Mouse (Mus musculus): ENCODE results near the gene Dkkl1. TPM values are rescaled to one million over a fixed set of nuclear protein-coding genes. Genes with fewer than 3 reads are reported as not detected.
A peak's percentile ranks its signal among the peaks of the same experiment; 100 is the strongest.

Gene Dkkl1
- polyA plus RNA-seq, 1 experiment from 2014 or later, result 0.78 TPM

DNA sequence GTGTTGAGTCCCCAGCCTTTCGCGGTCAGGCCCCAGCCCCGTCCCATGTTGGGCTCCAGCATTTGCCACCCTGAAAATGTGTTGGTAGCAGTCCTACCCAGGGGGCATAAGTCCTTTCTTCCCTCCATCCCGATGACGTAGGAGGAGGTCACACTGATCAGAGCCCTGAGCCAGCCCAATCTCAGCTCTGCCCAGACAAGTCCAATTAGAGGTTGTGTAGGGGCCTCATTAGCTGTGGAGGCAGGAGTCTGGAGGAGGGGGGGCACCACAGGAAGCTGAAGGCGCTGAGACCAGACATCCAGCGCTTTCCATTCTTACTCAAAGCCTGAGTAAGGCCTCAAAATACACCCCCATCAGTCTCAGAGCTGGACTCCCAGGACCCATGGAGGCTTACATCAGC is 26.0 kb downstream of the Dkkl1 start:
- no peak overlapping the region for H3K4me3 ChIP-seq (replicated peaks)
- no peaks in the 10 kb centered on the region for H3K9me3 ChIP-seq
- peaks cover 16% of the 10 kb centered on the region for H3K4me1 ChIP-seq
- no peak overlapping the region for H3K9ac ChIP-seq
- H3K36me3 ChIP-seq (replicated peaks), result no peaks in the 10 kb centered on the region
- no peak for ATAC-seq (ENCODE audit: low FRiP score)
- no peak overlapping the region for H3K27ac ChIP-seq
- H3K27me3 ChIP-seq, result peaks cover 95% of the 10 kb centered on the region
- H3K4me2 ChIP-seq, result no peak overlapping the region
- WGBS, result 51% methylated on average over 7 of the region's 7 CpGs

DNA sequence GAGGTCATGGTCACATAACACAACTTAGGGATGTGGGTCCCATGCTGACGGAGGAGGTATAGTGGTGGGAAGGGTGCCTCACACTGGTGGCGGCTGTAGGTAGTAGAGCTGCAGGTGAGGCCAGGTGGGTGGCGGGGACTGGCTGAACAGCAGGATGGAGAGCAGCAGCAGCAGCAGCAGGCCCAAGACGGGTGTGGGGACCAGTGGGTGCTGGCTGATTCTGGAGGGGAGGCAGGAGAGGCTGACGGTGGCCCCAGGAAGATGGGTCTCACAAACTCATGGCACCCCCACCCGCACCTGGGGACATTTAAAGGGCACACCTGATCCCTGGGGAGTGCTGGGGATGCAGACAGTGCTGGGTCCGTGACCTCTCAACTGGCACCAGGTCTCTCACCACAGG is 28.3 kb downstream of the Dkkl1 start:
- no peak overlapping the region for H3K4me2 ChIP-seq
- ATAC-seq (ENCODE audit: low FRiP score), result no peak
- WGBS, result 62% methylated on average over 7 of the region's 7 CpGs

DNA sequence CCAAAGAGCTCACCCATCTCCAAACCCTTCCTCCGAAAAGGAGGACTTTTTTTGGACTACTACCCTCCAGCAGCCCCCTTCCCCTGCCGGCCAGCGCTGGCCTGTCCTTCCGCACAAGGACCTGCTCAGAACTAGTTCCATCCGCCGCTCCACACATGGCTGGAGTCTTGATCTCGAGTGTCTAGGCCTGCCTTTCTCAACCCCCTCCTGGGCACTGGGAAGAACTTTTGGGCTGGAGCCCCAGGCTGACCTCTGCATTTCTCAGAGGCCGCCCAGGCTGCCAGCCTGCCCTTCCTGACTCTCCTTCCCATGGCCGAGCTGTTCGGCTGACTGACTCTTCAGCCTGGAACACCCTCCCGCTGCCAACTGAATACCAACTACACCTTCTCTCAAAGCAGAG is 29.3 kb downstream of the Dkkl1 start:
- 0 out of 2 replicates have a peak, but pooled peaks have one; percentile 6 for ATAC-seq (ENCODE audit: low FRiP score)
- Histone ChIP-seq H3K9me3 (no peaks in the 10 kb centered on the region), H3K4me1 (peaks cover 16% of the 10 kb centered on the region), H3K27ac (no peak overlapping the region), H3K27me3 (peaks cover 97% of the 10 kb centered on the region), H3K9ac (no peak overlapping the region), H3K36me3 (replicated peaks) (no peaks in the 10 kb centered on the region), H3K4me3 (replicated peaks) (peak overlapping the region; percentile 28), H3K4me2 (peak overlapping the region; percentile 41)
- WGBS, result 16% methylated on average over 11 of the region's 11 CpGs

More for the DNA sequence above, 28.3 kb downstream of the Dkkl1 start:
- Histone ChIP-seq H3K36me3 (replicated peaks) (no peaks in the 10 kb centered on the region), H3K27me3 (peaks cover 97% of the 10 kb centered on the region), H3K4me3 (replicated peaks) (no peak overlapping the region), H3K9me3 (no peaks in the 10 kb centered on the region), H3K9ac (no peak overlapping the region), H3K4me1 (peaks cover 16% of the 10 kb centered on the region), H3K27ac (no peak overlapping the region)

DNA sequence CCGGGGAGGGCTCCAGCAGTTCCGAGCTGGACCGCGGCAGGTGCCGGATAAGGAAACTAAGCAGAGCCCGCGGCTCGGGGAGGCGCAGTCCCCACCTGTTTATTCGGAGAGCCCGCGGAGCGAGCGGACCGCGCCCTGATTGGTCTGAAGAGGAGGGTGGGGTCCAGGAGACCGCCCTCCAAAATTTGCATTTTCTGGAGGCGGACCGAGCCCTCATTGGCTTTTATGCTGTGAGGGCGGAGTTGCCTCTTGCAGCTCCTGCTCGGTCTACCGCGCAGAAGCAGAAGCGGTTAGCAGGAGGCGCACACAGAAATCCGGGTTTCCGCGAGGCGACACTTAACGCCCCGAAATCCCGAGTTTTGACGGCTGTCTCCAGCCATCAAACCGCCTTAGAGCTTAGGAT is 29.7 kb downstream of the Dkkl1 start:
- peaks cover 16% of the 10 kb centered on the region for H3K4me1 ChIP-seq
- H3K9ac ChIP-seq, result no peak overlapping the region
- no peak overlapping the region for H3K27ac ChIP-seq
- no peaks in the 10 kb centered on the region for H3K36me3 ChIP-seq (replicated peaks)
- H3K4me3 ChIP-seq (replicated peaks), result peak overlapping the region; percentile 28
- peaks cover 97% of the 10 kb centered on the region for H3K27me3 ChIP-seq
- WGBS, result under 1% methylated on average over 34 of the region's 34 CpGs
- peak; percentile 85 for ATAC-seq (ENCODE audit: low FRiP score)
- H3K4me2 ChIP-seq, result peak overlapping the region; percentile 41
- H3K9me3 ChIP-seq, result no peaks in the 10 kb centered on the region

DNA sequence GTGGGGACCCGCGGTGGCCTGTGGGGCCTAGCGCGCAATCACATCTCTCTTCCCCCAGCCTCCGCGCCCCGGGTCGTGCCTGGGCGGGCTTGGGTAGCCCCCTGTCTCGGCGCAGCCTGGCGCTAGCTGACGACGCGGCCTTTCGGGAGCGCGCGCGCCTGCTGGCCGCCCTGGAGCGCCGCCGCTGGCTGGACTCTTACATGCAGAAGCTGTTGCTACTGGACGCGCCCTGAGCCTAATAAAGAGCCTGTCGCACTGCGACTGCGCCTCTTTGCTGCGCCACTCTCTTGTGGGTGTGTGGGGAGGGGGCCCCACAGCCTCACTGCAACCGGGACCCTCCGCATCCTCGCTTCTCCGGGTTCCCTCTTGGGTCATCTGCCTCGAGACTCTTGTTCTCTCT is 30.4 kb downstream of the Dkkl1 start:
- no peak for ATAC-seq (ENCODE audit: low FRiP score)
- H3K4me2 ChIP-seq, result peak overlapping the region; percentile 41
- H3K9ac ChIP-seq, result no peak overlapping the region
- no peak overlapping the region for H3K27ac ChIP-seq
- H3K9me3 ChIP-seq, result no peaks in the 10 kb centered on the region
- no peaks in the 10 kb centered on the region for H3K36me3 ChIP-seq (replicated peaks)
- peak overlapping the region; percentile 28 for H3K4me3 ChIP-seq (replicated peaks)
- peaks cover 98% of the 10 kb centered on the region for H3K27me3 ChIP-seq
- WGBS, result 4% methylated on average over 35 of the region's 35 CpGs
- H3K4me1 ChIP-seq, result peaks cover 18% of the 10 kb centered on the region

DNA sequence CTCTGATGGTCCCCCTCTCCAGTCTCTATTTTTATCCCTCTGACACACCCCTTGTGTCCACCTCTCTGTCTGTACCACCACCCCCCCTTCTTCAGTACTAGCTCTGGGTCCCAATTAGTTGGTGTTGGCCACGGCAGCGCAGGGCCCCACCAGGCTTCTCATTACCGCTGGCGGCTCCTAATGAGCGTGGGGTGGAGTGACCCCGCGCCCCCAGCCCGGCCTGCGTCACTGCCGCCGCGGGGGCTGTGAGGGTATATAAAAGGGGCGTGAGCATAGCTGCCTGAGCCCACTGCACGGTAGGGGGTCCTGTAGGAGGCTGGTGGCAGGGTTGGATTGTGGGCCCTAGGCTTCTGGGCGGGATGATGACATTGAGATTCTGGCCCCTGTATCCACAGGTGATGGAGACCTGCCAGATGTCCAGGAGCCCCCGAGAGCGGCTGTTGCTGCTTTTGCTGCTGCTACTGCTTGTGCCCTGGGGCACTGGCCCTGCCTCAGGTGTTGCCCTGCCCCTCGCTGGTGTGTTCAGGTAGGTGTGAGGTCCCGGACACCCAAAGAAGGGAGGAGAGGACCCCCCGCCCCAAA is 31.0 kb downstream of the Dkkl1 start, which contains the start of gene Pth2:
Gene Pth2 (plus strand): TSS at position 100 of the 582 bp plus-strand sequence.
- no peak within 1 kb of the TSS for H3K9ac ChIP-seq
- WGBS, result 15% methylated on average over 20 of the region's 20 CpGs
- no peak within 1 kb of the TSS for H3K27ac ChIP-seq
- peak within 1 kb of the TSS; percentile 41 for H3K4me2 ChIP-seq
- peak within 1 kb of the TSS; percentile 28 for H3K4me3 ChIP-seq (replicated peaks)
- H3K4me1 ChIP-seq, result peaks cover 23% of the 10 kb centered on the region
- ATAC-seq (ENCODE audit: low FRiP score), result no peak
- H3K36me3 ChIP-seq (replicated peaks), result no peaks in the 10 kb centered on the region
- H3K9me3 ChIP-seq, result no peaks in the 10 kb centered on the region
- H3K27me3 ChIP-seq, result peaks cover 100% of the 10 kb centered on the region

DNA sequence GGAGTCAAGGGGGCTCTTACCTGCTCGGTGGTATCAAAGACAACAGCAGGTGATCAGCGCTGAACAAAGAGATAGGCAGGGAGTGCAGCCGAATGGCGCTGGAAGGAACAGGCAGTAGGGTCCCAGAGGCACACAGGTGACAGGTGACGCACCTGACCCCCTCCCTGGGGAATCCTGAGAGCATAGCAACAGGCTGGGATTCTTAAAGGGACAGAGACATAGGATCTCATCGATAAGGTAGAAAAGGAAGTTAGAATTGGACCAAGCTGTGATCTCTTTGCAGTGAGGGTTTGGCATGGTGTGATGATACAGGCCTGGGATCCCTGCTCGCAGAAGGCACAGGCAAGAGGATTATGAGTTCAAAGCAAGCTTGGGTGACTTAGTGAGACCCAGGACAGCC is 32.5 kb downstream of the Dkkl1 start, which contains the start of gene Gfy:
Gene Gfy (minus strand): TSS at position 101 of the 400 bp plus-strand sequence.
- Histone ChIP-seq H3K36me3 (replicated peaks) (no peaks in the 10 kb centered on the region), H3K4me2 (no peak within 1 kb of the TSS), H3K27me3 (peaks cover 100% of the 10 kb centered on the region), H3K9ac (no peak within 1 kb of the TSS), H3K4me3 (replicated peaks) (no peak within 1 kb of the TSS), H3K4me1 (peaks cover 31% of the 10 kb centered on the region), H3K9me3 (no peaks in the 10 kb centered on the region), H3K27ac (no peak within 1 kb of the TSS)
- 22% methylated on average over 7 of the region's 7 CpGs for WGBS
- no peak for ATAC-seq (ENCODE audit: low FRiP score)

DNA sequence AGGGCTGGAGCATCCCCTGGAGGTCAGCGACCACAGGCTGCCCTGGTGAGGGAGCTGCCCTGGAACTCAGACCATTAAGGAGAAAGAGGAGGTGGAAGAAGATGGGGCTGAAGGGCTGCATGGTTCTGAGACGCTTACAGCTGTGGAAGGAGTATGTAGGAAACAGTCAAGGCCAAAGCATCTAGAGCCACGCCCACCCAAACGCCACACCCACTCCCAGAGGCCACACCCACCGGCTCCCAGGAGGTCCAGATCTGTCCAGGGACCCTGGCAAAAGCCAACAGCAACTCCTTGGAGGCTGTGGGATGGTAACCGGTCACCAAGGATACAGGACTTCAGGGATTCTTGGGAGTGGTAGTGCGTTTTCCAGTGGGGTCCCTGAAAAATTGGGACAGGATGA is 33.4 kb downstream of the Dkkl1 start:
- 21% methylated on average over 7 of the region's 7 CpGs for WGBS
- no peak overlapping the region for H3K4me2 ChIP-seq
- no peak for ATAC-seq (ENCODE audit: low FRiP score)
- H3K36me3 ChIP-seq (replicated peaks), result no peaks in the 10 kb centered on the region
- H3K9ac ChIP-seq, result no peak overlapping the region
- peaks cover 31% of the 10 kb centered on the region for H3K4me1 ChIP-seq
- H3K9me3 ChIP-seq, result no peaks in the 10 kb centered on the region
- peaks cover 98% of the 10 kb centered on the region for H3K27me3 ChIP-seq
- no peak overlapping the region for H3K27ac ChIP-seq
- no peak overlapping the region for H3K4me3 ChIP-seq (replicated peaks)

DNA sequence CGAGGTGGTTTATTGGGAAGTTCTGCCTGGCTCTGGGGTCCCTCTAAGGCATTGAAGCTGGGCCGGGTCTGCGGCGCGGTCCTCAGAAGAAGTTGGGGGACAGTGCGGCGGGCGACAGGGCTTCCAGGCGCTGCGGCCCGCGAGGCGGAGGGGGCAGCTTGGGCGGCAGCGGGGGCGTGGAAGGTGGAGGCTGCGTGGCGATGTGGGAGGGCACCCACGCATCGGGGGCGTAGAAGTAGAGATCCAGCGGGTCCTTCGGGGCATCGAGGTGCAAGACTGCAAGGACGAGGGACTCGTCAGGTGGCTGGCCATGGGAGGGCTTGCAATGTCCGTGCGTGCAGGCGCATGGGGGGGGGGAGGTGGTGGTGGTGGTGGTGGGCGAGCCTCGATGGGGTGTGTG is 35.6 kb downstream of the Dkkl1 start:
- Histone ChIP-seq H3K9ac (peak overlapping the region; percentile 22; the same call in 1 of the 2 replicates), H3K9me3 (no peaks in the 10 kb centered on the region), H3K27me3 (peaks cover 96% of the 10 kb centered on the region), H3K4me2 (peak overlapping the region; percentile 39), H3K36me3 (replicated peaks) (no peaks in the 10 kb centered on the region), H3K4me1 (peaks cover 18% of the 10 kb centered on the region), H3K4me3 (replicated peaks) (peak overlapping the region; percentile 23), H3K27ac (no peak overlapping the region)
- WGBS, result 1% methylated on average over 31 of the region's 31 CpGs
- no peak for ATAC-seq (ENCODE audit: low FRiP score)

DNA sequence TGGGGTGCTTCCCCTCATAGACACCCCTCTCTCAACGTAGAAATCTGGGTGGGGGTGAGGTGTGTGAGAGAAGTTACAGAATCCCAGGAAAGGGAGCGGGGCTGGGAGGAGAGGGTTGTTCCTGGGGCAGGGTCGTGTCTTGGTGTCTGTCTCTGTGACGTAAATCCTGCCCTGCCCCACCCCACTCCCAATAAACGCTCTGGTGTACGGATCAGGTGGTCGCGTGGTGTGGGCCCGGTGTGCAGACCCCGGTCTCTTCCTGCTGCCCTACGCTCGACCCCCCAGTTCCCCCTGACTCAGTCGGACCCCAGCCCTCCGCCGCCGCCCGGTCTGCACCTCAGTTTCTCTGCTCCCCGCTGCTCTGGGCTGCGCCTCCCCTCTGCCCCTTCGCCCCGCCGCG is 36.0 kb downstream of the Dkkl1 start:
- Histone ChIP-seq H3K9me3 (no peaks in the 10 kb centered on the region), H3K9ac (peak overlapping the region; percentile 22; the same call in 1 of the 2 replicates), H3K27ac (no peak overlapping the region), H3K27me3 (peaks cover 96% of the 10 kb centered on the region), H3K36me3 (replicated peaks) (no peaks in the 10 kb centered on the region), H3K4me1 (peaks cover 15% of the 10 kb centered on the region), H3K4me2 (peak overlapping the region; percentile 39), H3K4me3 (replicated peaks) (peak overlapping the region; percentile 23)
- ATAC-seq (ENCODE audit: low FRiP score), result no peak
- WGBS, result under 1% methylated on average over 23 of the region's 23 CpGs

DNA sequence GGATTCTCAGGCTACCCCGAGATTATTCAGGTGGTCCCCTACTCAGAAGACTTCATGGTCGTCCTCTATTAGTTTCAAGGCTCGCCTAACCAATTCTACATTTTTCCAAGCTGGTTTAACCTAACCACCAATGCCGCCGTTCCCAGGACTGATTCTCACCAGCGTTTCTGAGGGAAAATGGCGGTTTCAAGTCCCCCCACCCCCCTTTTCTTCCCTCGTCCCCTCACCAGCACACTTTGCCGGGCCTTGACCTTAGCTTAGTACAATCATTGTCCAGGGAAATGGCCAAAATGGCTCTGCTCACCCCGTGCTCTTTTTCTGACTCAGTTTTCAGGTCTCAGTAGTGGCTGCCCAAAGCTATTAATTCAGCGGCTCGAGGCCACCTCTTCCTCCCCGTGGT is 36.5 kb downstream of the Dkkl1 start:
- no peak overlapping the region for H3K4me2 ChIP-seq
- ATAC-seq (ENCODE audit: low FRiP score), result no peak
- H3K9me3 ChIP-seq, result no peaks in the 10 kb centered on the region
- no peak overlapping the region for H3K9ac ChIP-seq
- peaks cover 15% of the 10 kb centered on the region for H3K4me1 ChIP-seq
- H3K27ac ChIP-seq, result no peak overlapping the region
- peaks cover 95% of the 10 kb centered on the region for H3K27me3 ChIP-seq
- no peaks in the 10 kb centered on the region for H3K36me3 ChIP-seq (replicated peaks)
- under 1% methylated on average over 13 of the region's 13 CpGs for WGBS
- no peak overlapping the region; the same call in 1 of the 2 replicates for H3K4me3 ChIP-seq (replicated peaks)

DNA sequence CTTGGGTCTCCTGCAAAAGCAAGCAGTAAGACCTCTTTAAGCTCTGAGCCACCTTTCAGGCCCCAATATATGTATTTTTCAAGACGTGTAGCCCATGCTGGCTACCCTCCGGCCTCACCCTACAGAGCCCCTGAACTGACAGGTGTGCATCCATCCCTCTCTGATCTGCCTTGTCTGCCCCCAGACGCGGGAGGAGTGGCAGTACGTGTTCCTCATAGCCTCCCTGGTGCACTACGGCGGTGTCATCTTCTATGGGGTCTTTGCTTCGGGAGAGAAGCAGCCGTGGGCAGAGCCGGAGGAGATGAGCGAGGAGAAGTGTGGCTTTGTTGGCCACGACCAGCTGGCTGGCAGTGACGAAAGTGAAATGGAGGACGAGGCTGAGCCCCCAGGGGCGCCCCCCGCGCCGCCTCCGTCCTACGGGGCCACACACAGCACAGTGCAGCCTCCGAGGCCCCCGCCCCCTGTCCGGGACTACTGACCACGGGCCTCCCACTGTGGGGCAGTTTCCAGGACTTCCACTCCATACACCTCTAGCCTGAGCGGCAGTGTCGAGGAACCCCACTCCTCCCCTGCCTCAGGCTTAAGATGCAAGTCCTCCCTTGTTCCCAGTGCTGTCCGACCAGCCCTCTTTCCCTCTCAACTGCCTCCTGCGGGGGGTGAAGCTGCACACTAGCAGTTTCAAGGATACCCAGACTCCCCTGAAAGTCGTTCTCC is 37.2 kb downstream of the Dkkl1 start:
- no peak for ATAC-seq (ENCODE audit: low FRiP score)

More for the DNA sequence above, 37.2 kb downstream of the Dkkl1 start:
- Histone ChIP-seq H3K9ac (no peak overlapping the region), H3K36me3 (replicated peaks) (no peaks in the 10 kb centered on the region), H3K27ac (no peak overlapping the region), H3K4me2 (peak overlapping the region; percentile 33), H3K27me3 (peaks cover 95% of the 10 kb centered on the region), H3K4me3 (replicated peaks) (peak overlapping the region; percentile 19; the same call in 1 of the 2 replicates), H3K9me3 (peaks cover 3% of the 10 kb centered on the region), H3K4me1 (peaks cover 15% of the 10 kb centered on the region)
- 2% methylated on average over 29 of the region's 29 CpGs for WGBS
